Mouse (Mus musculus): Measurements from ENCODE around the gene Alkbh6. TPM values are rescaled to one million over a fixed set of nuclear protein-coding genes. Genes with fewer than 3 reads are reported as not detected.

Alkbh6 gene
- total and polyA plus RNA-seq, 3 experiments: 18.5 to 44.2 (median 22.1) TPM

GRCm38 (mm10) chr7:30282740-30283139 lies 25.8 kb upstream of the Alkbh6 start:
- peaks cover 26% of the 10 kb centered on the region for H3K4me1 ChIP-seq (ENCODE audit: insufficient read depth, low read depth, low read length)
- H3K9me3 ChIP-seq (replicated peaks): no peaks in the 10 kb centered on the region
- TF ChIP-seq TAL1 (conservative IDR thresholded peaks at IDR 0.05; ENCODE audit: low read depth, low read length): no peak
- TF ChIP-seq CTCF (IDR thresholded peaks at IDR 0.05; ENCODE audit: low read depth, low read length): no peak
- TF ChIP-seq GATA2 (IDR thresholded peaks at IDR 0.05; ENCODE audit: borderline replicate concordance, low read depth, low read length): no peak
- TF ChIP-seq GATA1 (IDR thresholded peaks at IDR 0.05; ENCODE audit: borderline replicate concordance, low read length): no peak
- no peak for TF ChIP-seq POLR2AphosphoS5 (IDR thresholded peaks at IDR 0.05; ENCODE audit: insufficient replicate concordance, low read depth, low read length)
- no peak overlapping the region for H3K4me3 ChIP-seq (ENCODE audit: low read depth, low read length)
- H3K27me3 ChIP-seq (ENCODE audit: insufficient read depth, low read length): peaks cover 17% of the 10 kb centered on the region
- DNase-seq (ENCODE audit: low spot score): no peak
- ATAC-seq (ENCODE audit: extremely low read depth, insufficient number of reproducible peaks, low FRiP score, poor library complexity, severe bottlenecking): no peak
- peaks cover 7% of the 10 kb centered on the region for H3K36me3 ChIP-seq (replicated peaks)

- Histone ChIP-seq H3K36me3 (replicated peaks) (no peaks in the 10 kb centered on the region), H3K9me3 (replicated peaks) (no peaks in the 10 kb centered on the region), H3K4me3 (ENCODE audit: low read depth, low read length) (no peak overlapping the region), H3K4me1 (ENCODE audit: insufficient read depth, low read depth, low read length) (peaks cover 2% of the 10 kb centered on the region), H3K27me3 (ENCODE audit: insufficient read depth, low read length) (peaks cover 47% of the 10 kb centered on the region)
- TF ChIP-seq POLR2AphosphoS5 (IDR thresholded peaks at IDR 0.05; ENCODE audit: insufficient replicate concordance, low read depth, low read length) (no peak), GATA1 (IDR thresholded peaks at IDR 0.05; ENCODE audit: borderline replicate concordance, low read length) (no peak)
- DNase-seq (ENCODE audit: low spot score): no peak
- ATAC-seq (ENCODE audit: extremely low read depth, insufficient number of reproducible peaks, low FRiP score, poor library complexity, severe bottlenecking): no peak
Observed at GRCm38 (mm10) chr7:30286701-30287410, 21.7 kb upstream of the Alkbh6 start.

GRCm38 (mm10) chr7:30288046-30288445 lies 20.5 kb upstream of the Alkbh6 start:
- Histone ChIP-seq H3K36me3 (replicated peaks) (no peaks in the 10 kb centered on the region), H3K4me3 (ENCODE audit: low read depth, low read length) (no peak overlapping the region), H3K4me1 (ENCODE audit: insufficient read depth, low read depth, low read length) (peaks cover 2% of the 10 kb centered on the region), H3K9me3 (replicated peaks) (no peaks in the 10 kb centered on the region), H3K27me3 (ENCODE audit: insufficient read depth, low read length) (peaks cover 52% of the 10 kb centered on the region)
- no peak for TF ChIP-seq POLR2AphosphoS5 (IDR thresholded peaks at IDR 0.05; ENCODE audit: insufficient replicate concordance, low read depth, low read length)
- ATAC-seq (ENCODE audit: extremely low read depth, insufficient number of reproducible peaks, low FRiP score, poor library complexity, severe bottlenecking): no peak
- DNase-seq (ENCODE audit: low spot score): no peak

GRCm38 (mm10) chr7:30289071-30289713 lies 19.3 kb upstream of the Alkbh6 start:
- TF ChIP-seq GATA2 (IDR thresholded peaks at IDR 0.05; ENCODE audit: borderline replicate concordance, low read depth, low read length): no peak
- TF ChIP-seq CTCF (IDR thresholded peaks at IDR 0.05; ENCODE audit: low read depth, low read length): no peak
- no peak for TF ChIP-seq POLR2AphosphoS5 (IDR thresholded peaks at IDR 0.05; ENCODE audit: insufficient replicate concordance, low read depth, low read length)
- TF ChIP-seq TAL1 (conservative IDR thresholded peaks at IDR 0.05; ENCODE audit: low read depth, low read length): no peak
- no peak for TF ChIP-seq GATA1 (IDR thresholded peaks at IDR 0.05; ENCODE audit: borderline replicate concordance, low read length)
- ATAC-seq (ENCODE audit: extremely low read depth, insufficient number of reproducible peaks, low FRiP score, poor library complexity, severe bottlenecking) (no peak), DNase-seq (ENCODE audit: low spot score) (no peak)
- Histone ChIP-seq H3K4me3 (ENCODE audit: low read depth, low read length) (no peak overlapping the region), H3K27me3 (ENCODE audit: insufficient read depth, low read length) (peaks cover 56% of the 10 kb centered on the region), H3K9me3 (replicated peaks) (no peaks in the 10 kb centered on the region), H3K4me1 (ENCODE audit: insufficient read depth, low read depth, low read length) (peaks cover 2% of the 10 kb centered on the region), H3K36me3 (replicated peaks) (no peaks in the 10 kb centered on the region)

GRCm38 (mm10) chr7:30289714-30290399 lies 18.7 kb upstream of the Alkbh6 start:
- TF ChIP-seq CTCF (IDR thresholded peaks at IDR 0.05; ENCODE audit: low read depth, low read length) (no peak), POLR2AphosphoS5 (IDR thresholded peaks at IDR 0.05; ENCODE audit: insufficient replicate concordance, low read depth, low read length) (no peak), TAL1 (conservative IDR thresholded peaks at IDR 0.05; ENCODE audit: low read depth, low read length) (no peak), GATA2 (IDR thresholded peaks at IDR 0.05; ENCODE audit: borderline replicate concordance, low read depth, low read length) (no peak), GATA1 (IDR thresholded peaks at IDR 0.05; ENCODE audit: borderline replicate concordance, low read length) (no peak)
- H3K36me3 ChIP-seq (replicated peaks): no peaks in the 10 kb centered on the region
- ATAC-seq (ENCODE audit: extremely low read depth, insufficient number of reproducible peaks, low FRiP score, poor library complexity, severe bottlenecking): no peak
- DNase-seq (ENCODE audit: low spot score): no peak
- H3K4me3 ChIP-seq (ENCODE audit: low read depth, low read length): no peak overlapping the region
- peaks cover 56% of the 10 kb centered on the region for H3K27me3 ChIP-seq (ENCODE audit: insufficient read depth, low read length)
- H3K9me3 ChIP-seq (replicated peaks): no peaks in the 10 kb centered on the region
- H3K4me1 ChIP-seq (ENCODE audit: insufficient read depth, low read depth, low read length): peaks cover 2% of the 10 kb centered on the region

- peaks cover 57% of the 10 kb centered on the region for H3K27me3 ChIP-seq (ENCODE audit: insufficient read depth, low read length)
- H3K36me3 ChIP-seq (replicated peaks): no peaks in the 10 kb centered on the region
- H3K4me3 ChIP-seq (ENCODE audit: low read depth, low read length): no peak within 1 kb of the TSS
- no peaks in the 10 kb centered on the region for H3K9me3 ChIP-seq (replicated peaks)
- no peak for DNase-seq (ENCODE audit: low spot score)
- peaks cover 2% of the 10 kb centered on the region for H3K4me1 ChIP-seq (ENCODE audit: insufficient read depth, low read depth, low read length)
- no peak for ATAC-seq (ENCODE audit: extremely low read depth, insufficient number of reproducible peaks, low FRiP score, poor library complexity, severe bottlenecking)
- TF ChIP-seq POLR2AphosphoS5 (IDR thresholded peaks at IDR 0.05; ENCODE audit: insufficient replicate concordance, low read depth, low read length) (no peak), GATA2 (IDR thresholded peaks at IDR 0.05; ENCODE audit: borderline replicate concordance, low read depth, low read length) (no peak), GATA1 (IDR thresholded peaks at IDR 0.05; ENCODE audit: borderline replicate concordance, low read length) (no peak), TAL1 (conservative IDR thresholded peaks at IDR 0.05; ENCODE audit: low read depth, low read length) (no peak), CTCF (IDR thresholded peaks at IDR 0.05; ENCODE audit: low read depth, low read length) (no peak)
Observed at GRCm38 (mm10) chr7:30291215-30292131, 17.0 kb upstream of the Alkbh6 start, which contains the start of gene Clip3. Gene Clip3, plus strand, starts transcription at chr7:30291728.
